Mouse (Mus musculus) erythroblast, embryonic 14.5 days (primary cell): ENCODE measurements around the gene Rnf34.

Source experiments
- GATA1 ChIP-seq: IDR thresholded peaks from 2 replicates; pipeline ENCODE4 v1.6.1; 2012; ENCODE audit warnings: low read length, inconsistent platforms, mixed read lengths
- TAL1 ChIP-seq: IDR thresholded peaks from 3 replicates; pipeline ENCODE4 v1.6.1; 2012; ENCODE audit warnings: low read length, inconsistent platforms, mixed read lengths

DNA sequence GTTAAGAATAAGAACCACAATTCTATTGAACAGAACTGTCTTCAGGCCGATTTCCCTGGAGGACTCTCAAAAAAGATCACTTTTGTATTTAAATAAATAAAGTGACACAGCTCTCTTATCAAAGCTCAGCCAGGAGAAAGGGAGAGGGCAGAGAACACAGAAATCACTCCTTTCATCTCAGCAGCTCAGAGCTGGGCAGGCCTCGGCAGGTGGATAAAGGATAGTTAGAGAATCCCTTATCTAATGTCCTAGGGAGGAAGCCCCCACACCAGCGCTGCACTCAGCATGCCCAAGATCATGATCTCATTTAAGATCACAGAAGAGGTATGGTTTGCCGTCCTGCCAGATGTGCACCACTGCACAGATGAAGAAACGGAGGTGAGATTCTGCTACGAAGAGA, 52.4 kb downstream of the Rnf34 start:
- TF ChIP-seq TAL1 (no peak), GATA1 (no peak)
